Mouse (Mus musculus) midbrain, embryonic 10.5 days (tissue): ENCODE results near the gene Uba5. TPM values are rescaled to one million over a fixed set of nuclear protein-coding genes. Genes with fewer than 3 reads are reported as not detected.

Experiments used
- DNase-seq: peaks from one replicate; pipeline ENCODE4 v3.0.0-alpha.2; 2017; ENCODE audit warnings: low spot score
- H3K27ac ChIP-seq: fragments of 300-500 bp; sonication (generic); replicated peaks from 2 replicates; pipeline ENCODE4 v1.5.1; 2016; ENCODE audit warnings: mild to moderate bottlenecking
- H3K27me3 ChIP-seq: fragments of 300-500 bp; sonication (generic); 2 replicates; pipeline ENCODE4 v1.6.1; 2016; ENCODE audit warnings: low read depth, mild to moderate bottlenecking; ENCODE audit not compliant: poor library complexity, severe bottlenecking
- H3K36me3 ChIP-seq: fragments of 300-500 bp; sonication (generic); 2 replicates; pipeline ENCODE4 v1.6.1; 2016; ENCODE audit warnings: mild to moderate bottlenecking, moderate library complexity
- H3K4me1 ChIP-seq: fragments of 300-500 bp; sonication (generic); 2 replicates; pipeline ENCODE4 v1.6.1; 2016
- H3K4me3 ChIP-seq: fragments of 300-500 bp; sonication (generic); 2 replicates; pipeline ENCODE4 v1.5.1; 2016; ENCODE audit warnings: mild to moderate bottlenecking, moderate library complexity
- H3K9me3 ChIP-seq: fragments of 300-500 bp; sonication (generic); replicated peaks from 2 replicates; pipeline ENCODE4 v1.6.1; 2016; ENCODE audit warnings: mild to moderate bottlenecking
- WGBS: fragments of 180-500 bp; shearing (Covaris S2); methylation state at CpG from one replicate; pipeline ENCODE4 v1.1.7; 2016; 5-methylcytosine and 5-hydroxymethylcytosine counted together
- polyA plus RNA-seq: library from polyadenylated mRNA; unstranded; fragments of >200 nt; fragmentation: Nextera tagmentation; extraction: Ambion mirVana; gene quantifications from 2 replicates; pipeline ENCODE4 v1.2.1, GENCODE M21; 2016

Gene Uba5
- polyA plus RNA-seq, 1 experiment from 2014 or later: 46.2 TPM

GRCm38 (mm10) chr9:104000601-104001000 is 62.3 kb downstream of the Uba5 start:
- H3K36me3 ChIP-seq: peaks cover 3% of the 10 kb centered on the region
- H3K27ac ChIP-seq: no peak overlapping the region
- H3K4me1 ChIP-seq: peaks cover 32% of the 10 kb centered on the region
- peaks cover 13% of the 10 kb centered on the region for H3K27me3 ChIP-seq
- H3K4me3 ChIP-seq: no peak overlapping the region
- no peaks in the 10 kb centered on the region for H3K9me3 ChIP-seq
- DNase-seq: no peak
- WGBS: 72% methylated on average over 3 of the region's 3 CpGs

Other genes starting within 250 kb of the Uba5 start
- gene Nphp3, start 60.6 kb downstream of the Uba5 start, polyA plus RNA-seq: 3.2 and 3.6 TPM in 2 replicates
- gene Gm28305, start 22.5 kb downstream of the Uba5 start, polyA plus RNA-seq: not detected in 2 replicates
- gene Acad11, start 243 bp upstream of the Uba5 start, polyA plus RNA-seq: 7.8 and 8.1 TPM in 2 replicates
- 0.30 and 0.59 TPM in 2 replicates for gene Ackr4, start 63.8 kb upstream of the Uba5 start, polyA plus RNA-seq
- 15.9 and 18.7 TPM in 2 replicates for gene Dnajc13, start 199.8 kb upstream of the Uba5 start, polyA plus RNA-seq